Mouse (Mus musculus) skeletal muscle tissue, adult 2 months (tissue): ENCODE measurements around the gene Ccdc124.

Experiments used
- DNase-seq: peaks from one replicate; pipeline ENCODE4 v3.0.0-alpha.2; 2012; ENCODE audit warnings: low read depth, low spot score

The Ccdc124 gene

DNA sequence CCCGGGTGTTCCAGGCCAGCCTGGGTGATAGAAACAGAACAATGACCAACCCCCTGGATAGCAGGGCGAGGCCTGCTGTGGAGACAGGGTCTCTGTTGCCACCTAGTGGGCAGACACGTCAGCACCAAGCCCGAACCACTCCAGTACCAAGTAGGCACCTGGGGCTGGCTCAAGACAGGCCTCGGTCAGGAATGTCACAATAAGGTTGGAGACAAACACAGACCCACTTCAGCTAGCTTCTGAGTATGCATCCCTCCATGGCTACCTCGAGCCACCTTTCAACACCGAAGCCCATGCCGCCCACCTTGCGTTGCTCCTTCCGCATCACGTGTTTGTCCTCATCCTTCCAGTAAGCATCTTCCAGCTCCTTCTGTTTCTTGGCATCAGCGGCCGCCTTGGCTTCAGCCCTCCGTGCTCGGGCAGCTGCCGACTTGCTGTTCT, 4.1 kb downstream of the Ccdc124 start:
- peak; percentile 61 for DNase-seq

DNA sequence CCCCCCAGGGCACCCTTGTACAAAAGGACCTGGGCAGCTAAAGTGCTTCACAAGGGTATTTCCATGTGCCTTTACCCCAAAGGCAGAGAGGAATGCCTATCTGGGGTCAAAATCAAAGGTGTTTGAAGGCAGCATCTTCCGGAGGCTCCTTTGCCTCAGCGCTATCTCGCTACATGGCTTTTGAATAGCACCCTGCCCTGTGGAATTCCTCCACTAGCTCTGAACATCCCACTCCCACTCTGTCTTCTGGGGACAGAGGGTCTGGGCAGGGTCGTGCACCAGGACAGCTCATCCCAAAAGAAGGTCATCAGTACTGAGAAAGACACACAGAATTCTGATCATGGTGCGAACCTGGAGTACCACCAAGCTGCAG, 4.5 kb downstream of the Ccdc124 start:
- no peak for DNase-seq

DNA sequence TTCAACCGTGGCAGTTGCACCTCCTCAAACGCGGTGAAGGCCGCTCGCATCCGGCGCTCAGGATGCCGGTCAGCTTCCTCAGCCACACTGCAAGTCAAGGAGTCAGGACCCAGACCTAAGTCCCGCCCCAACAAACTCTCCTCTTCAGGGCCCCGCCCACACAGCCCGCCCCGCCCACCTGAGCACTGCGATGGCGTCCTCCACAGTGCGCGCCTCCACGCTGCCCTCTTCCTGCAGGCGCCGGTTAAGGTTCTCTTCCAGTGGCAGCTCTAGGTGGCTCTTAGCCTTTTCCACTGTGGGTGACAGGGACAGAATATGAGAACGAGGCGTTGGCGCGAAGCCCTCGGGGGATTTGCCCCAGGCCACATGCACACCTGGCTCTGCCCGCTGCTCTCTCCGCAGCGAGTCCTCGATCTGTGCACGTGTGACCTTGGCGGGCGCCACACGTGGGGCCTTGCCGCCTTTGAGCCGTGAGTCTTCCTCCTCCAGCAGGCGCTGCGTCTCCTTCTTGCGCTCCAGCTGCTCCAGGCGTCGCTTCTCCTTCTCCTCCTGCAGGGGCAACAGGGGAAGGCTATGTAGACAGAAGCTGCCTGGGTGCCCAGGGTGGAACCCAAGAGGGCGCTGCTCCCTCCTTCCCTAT, 5.1 kb downstream of the Ccdc124 start:
- DNase-seq: no peak

DNA sequence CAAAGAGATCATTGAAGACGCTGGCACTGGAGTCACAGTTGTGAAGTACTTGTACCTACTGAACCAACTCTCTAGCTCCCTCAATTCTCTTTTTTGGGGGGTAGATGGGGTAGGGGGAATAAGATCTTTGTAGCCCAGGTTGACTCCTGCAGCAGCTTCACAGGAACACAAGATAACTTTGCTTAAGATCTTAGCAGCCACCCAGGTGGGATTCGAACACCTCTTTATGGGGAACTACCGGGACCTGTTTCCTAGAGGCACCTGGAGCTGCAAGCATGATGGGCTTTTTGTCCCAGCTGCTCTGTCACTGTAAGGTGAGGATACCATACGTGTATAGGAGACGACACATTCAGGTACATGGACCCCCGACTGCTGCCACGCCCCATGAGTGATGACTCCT, 7.2 kb downstream of the Ccdc124 start:
- no peak for DNase-seq

DNA sequence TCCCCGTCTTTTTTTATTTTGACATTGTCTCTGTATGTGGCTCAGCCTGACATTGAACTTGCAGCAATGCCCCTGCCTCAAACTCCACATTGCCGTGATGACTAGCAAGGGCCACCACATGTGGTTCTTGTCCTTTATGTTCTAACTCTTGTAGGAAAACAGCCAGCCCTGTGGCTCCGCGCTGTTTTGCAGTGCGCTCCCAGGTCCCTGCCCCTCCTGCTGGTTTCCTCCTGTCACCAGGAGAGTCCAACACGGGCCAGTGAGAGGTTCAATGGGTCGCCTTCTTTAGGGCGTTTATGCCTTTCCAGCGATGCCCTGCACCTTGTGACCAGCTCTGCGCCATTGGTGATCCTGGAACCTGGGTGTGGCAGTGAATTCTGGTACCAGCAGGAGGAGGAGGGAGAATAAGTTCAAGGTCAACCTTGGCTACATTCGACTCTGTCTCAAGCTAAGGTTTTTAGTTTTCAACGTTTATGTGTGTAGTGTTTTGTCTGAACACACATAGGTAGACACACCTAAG, 7.7 kb downstream of the Ccdc124 start:
- no peak for DNase-seq

DNA sequence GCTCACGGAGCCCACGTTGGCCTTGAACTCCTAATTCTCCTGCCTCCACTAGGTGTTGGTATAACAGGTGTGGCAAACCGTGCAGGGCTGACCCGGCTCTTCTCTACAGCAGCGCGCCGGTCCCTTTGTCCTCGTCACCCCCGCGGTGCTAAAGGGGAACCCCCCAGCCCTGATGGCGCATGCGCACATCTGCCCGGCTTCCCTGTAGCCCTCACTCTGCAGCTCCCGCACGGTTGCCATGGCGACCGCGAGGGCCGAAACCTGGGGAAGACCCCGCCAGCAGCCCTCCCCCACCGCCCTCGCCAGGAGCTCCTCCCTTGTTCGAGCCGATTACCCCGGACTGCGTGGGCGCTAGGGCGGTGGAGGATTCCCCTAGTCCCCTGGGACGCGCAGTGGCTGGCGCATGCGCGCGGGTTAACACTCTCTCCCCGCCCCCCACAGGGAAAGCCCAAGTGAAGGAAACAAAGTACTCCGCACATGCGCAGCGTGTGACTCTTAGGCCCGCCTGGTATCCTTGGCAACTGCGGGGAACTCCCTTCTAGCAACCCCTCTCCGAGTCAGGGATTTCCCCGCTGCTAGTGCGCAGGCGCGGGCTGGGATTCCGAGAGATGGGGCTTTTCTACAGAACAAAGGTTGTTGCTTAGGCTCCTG, 8.3 kb downstream of the Ccdc124 start:
- DNase-seq: peak; percentile 99

DNA sequence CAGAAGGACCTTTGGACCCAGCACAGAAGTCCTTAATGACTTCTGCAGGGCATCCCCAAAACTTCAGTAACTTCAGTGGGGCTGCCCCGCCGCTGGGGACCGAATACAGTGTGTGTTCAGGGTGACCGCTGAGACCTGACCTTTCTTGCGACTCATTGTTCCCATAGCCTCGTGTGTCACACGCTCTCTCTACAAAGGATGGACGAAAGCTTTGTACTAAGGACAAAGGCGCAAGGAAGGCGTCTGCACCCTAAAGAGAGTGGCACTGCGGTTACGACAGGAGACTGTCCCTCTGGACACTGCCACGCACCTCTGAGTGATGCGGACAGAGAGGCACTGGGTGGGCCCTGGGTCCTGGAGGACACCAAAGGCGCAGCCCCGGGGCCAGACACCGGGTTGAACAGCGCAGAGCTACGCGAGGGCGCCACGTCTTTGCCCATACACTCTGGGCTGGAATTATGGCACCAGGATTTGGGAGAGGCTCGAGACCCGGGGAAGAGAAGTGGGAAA, 9.0 kb downstream of the Ccdc124 start:
- DNase-seq: no peak

DNA sequence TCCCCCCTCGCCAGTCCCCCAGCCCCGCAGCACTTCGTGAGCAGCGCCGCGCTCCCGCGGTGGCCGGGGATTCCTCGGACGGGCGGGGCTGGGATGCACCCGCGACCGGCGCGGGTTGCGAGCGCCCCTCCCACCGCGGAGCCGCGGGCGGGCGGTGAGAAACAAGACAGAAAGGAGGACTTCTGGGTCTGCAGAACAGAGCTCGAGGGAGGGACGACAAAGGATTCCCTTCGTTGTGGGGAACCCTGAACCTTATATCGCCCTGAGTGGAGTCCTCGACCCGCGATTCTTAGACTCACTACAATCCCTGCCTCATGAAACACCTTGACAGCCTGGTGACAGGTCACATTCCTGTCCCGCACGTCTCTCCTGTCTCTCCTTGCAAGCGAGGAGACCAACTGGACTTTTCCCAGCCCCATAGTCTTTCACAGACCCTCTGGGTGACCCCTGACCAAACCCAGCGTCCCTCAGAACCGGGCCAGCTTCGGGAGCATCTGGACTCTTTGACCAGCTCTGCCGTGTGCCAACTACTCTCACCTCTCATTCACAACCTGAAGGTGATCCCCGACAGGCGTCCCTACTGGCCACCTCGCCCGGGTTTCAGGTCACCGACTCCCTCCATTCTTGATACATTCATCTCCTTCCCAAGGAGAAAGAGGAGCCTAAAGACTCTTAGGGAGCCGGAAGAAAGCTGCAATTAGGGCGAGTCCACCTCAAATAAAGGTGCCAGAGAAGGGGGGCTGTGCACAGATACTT, 9.6 kb downstream of the Ccdc124 start:
- no peak for DNase-seq

DNA sequence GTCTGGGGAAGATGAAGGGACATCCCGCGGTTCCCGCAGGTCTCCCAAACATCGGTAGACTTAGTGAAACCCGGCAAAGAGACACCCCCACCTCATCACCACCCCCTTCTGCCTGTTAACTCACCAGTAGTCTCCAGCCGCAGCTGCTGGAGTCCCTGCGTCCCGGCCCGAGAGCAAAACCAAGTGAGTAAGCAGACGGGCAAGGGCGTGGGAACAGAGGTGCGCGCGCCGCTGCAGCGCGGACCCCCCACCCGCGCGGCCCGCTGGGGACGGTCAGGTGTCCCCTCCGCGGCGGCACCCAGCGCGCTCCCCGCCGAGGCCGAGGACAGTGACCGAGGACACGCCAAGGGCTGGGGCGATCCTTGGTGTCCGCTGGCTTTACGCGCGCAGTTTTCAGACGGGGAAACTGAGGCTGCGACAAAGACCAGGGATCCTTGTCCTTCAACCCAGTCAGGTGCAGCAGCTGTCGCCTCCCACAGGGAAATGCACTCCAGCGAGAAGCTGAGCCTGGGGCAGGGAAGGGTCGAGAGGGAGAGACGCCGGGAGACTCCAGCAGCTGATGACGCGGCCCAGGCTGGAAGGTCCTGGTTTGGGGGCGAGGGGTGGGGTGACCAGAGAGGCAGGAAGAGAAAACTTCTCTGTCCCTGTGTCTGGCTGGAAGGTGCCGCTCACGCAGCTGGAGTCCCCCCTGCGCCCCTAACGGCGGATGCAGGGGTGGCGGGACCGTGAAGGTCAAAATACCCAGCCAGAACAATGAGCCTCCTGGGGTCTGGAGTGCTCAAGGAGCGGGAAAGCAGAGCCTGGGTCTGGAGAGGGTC, 10.7 kb downstream of the Ccdc124 start, which contains the start of gene Kcnn1:
Gene Kcnn1 (minus strand): TSS at position 435 of the 818 bp plus-strand sequence.
- no peak for DNase-seq

DNA sequence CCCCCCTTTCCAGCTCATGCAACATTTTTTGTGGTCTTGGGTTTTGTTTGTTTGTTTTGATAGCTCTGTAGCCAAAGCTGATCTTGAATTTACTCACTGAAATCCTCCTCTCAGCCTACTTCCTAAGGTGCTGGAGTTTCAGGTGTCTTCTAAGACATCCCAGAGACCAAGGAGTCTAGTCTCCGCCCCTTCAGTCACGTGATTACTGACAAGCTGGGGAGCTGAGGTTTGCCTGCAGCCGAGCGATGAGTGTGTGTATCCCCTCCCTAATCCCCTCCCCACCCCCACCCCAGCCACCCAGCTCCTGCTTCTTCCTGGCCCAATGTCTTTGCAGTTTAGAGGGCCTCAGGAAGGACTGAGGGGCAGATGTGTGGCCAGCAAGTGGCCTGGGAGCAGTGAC, 16.2 kb downstream of the Ccdc124 start:
- DNase-seq: no peak

DNA sequence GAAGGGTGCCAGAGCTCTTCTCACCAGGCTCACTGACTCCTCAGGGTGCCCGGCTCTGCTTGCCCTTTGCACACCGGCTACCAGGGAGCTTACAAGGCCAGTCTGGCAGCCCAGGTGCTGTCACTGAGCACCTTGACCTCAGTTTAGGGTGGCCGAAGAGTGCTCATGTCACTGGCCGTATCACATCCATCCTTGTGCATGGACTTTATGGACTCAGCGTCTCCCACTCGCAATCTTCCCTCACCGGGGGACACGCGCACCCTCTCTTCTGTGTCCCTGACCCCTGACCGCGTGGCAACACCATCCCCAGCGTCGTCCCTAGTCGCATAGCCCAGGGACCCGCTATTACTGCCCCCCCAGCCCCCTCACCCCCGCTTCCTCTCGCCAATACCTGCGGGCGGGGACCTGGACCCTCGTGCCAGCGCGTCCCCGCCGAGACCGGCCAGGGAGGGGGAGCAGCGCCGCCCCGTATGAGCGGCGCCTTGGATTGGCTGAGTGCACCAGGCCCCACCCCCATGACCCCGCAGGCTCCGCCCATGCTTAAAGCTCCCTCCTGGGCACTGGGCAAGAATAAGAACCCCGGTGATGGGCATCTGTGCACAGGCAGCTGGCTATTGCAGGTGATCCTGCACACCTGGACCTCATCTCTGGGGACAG, 17.1 kb downstream of the Ccdc124 start:
- DNase-seq: peak; percentile 70

DNA sequence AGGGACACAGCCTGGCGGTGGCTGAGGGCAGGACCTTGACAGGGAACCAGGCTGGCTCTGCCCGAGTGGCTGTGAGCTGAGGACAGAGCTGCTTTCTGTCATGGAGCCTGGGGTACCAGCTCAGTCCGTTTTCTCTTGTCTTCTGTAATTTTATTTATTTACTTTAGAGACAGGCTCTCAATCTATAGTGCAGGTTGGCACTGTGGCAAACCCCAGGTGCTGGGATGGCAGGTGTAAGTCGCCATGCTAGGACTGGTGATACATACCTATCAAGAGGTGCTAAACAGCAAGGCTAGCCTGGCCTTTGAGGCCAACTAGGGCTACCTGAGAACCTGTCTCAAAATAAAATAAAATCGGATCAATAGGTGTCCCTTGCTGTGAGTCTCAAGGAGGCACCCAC, 17.7 kb downstream of the Ccdc124 start:
- DNase-seq: no peak

DNA sequence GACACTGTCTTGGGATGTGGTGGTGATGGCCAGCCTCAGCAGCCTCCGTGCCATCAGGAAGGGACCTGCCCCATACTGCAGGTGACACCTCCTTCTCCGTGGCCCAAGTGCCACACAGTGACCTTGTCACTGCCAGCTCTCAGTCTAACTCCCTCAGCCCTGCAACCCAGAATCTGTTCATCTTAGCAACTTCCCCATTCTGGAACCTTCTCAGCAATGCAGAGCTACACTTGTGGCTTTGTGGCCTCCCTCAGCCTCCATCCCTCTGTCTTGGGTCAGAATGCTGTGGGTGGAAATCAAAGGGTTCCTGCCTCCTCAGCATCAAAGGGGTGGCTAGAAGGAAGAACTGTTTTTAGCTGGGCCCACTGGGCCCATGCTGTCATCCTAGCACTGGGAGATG, 19.9 kb downstream of the Ccdc124 start:
- no peak for DNase-seq

DNA sequence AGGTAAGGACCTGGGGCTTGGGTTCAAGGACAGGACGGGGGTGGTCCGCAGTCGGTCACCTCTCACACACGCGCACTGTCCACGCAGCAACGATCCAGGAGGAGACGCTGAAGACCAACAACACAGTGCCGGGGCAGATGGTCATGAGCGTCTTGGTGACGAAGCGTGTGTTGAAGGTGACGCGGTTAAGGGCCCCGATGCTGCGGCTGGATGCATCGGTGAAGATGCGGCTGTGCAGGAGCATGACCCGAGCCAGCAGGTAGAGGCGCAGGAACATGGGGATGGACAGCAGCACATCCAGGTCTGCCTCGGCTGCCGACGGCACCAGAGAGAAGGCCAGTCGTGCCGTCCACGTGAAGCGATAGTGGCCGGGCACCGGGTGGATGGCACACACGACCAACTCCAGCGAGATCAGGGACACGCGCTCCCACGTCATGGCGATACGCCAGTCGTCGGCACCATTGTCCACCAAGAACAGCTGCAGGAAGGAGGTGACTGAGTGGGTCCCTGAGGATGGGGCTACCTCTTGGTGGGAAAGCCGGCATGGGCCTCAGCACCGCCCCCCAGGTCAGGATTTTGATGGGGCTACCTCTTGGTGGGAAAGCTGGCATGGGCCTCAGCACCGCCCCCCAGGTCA, 21.0 kb downstream of the Ccdc124 start:
- DNase-seq: no peak

DNA sequence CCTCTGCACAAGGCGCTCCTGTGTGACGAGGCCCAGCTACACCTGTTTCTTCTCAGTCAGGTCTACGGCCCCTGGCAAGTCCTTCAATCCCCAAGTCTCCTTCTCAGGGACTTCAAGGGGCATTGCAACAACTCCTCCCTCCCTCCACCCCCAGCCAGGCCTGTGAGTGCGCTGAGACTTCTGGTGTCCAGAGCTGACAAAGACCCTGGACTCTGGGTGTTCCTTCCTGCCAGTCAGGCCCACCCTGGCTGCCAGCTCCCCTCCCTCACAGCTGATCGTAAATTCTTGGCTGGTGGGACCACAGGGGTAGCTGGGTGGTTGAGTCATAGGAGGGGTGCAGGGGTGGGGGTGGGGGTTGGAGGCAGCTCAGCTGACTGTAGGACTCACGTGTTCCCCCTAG, 21.9 kb downstream of the Ccdc124 start:
- DNase-seq: no peak

DNA sequence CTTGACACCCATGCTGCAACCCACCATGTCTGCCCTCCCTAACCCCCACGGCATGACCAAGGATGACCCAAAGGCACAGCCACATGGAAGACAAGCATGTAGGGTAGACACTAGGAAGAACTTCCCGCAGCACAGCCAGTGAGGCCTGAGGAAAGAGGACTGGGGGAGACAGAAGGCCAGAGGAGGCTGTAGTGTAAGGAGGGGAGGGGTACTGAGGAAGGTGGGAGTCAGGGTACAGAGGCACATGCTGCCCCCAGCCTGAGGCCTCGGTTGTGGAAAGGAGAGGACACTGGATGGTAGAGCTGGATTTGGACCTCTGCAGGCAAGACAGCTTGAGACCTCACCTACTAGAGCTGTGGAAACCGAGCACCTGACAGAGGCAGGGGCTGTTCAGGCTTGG, 22.8 kb downstream of the Ccdc124 start:
- no peak for DNase-seq

DNA sequence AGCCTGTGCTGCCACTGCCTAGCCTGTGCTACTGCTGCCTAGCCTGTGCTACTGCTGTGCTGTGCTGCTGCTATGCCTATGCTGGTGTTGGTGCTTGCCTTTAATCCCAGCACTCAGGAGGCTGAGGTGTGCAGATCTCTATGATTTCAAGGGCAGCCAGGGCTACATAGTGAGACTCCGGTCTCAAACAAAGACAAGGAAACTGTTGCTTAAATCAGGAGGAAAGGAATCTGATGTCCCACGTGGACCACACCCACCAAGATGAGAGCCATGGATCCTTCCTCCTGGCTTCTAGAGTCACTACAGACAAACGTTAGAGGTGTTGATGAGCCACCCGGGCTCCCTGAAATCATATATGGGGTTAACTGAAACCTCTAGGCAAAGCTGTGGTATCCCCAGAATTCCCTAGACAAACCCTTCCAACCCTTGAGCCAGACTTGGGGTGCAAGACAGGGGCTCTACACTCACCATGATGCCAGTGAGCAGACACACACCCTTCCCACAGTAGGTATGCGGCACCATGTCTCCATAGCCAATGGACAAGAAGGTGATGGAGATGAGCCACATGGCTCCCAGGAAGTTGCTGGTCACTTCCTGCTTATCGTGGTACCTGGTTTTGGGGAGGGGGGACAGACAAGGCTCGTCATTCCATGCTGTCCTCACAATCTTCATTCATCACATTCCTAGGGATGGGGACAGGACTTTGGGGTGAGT, 23.4 kb downstream of the Ccdc124 start:
- no peak for DNase-seq

DNA sequence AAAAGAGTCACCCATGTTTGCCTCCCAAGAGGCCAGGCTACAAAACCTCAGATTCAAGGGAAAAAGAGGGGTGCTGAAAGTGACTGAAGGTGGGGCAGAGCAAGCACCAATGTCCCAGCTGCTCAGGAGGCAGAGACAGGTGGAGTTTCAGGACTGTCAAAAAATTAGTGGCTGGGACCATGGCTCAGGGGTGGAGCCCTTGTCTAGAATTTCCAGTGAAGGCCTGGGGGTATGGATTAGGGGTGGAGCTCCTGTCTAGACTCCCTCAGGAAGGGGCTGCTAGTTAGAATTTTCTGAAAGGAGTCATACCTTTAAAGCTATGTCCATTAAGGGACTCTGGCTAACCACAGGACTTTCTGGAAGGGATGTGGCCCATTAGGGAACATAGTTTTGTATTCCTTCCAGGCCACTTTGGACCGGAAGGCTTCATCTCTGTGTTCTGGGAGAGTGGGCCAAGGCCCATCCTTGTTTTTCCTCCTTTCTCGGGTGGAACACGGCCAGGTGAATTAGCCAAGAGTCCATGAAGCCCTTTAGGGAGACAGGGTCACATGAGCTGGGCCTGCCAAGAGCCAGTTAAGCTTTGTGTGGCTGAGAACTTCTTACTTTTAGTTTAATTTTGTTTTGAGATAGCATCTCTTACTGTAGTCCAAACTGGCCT, 24.3 kb downstream of the Ccdc124 start:
- DNase-seq: peak; percentile 82
